Mouse (Mus musculus) CH12.LX (cell line): Measurements from ENCODE around the gene Msrb1.

Experiments used
- CTCF ChIP-seq, 2 experiments: IDR thresholded peaks in 1 of 2; conservative IDR thresholded peaks in 1 of 2; 2 replicates each; pipeline ENCODE4 v1.5.1; 2011 to 2012; ENCODE audit warnings: low read depth in 2 of 2, low read length in 2 of 2, improper control_type of control experiment in 1 of 2, inconsistent platforms in 1 of 2, mild to moderate bottlenecking in 1 of 2, moderate library complexity in 1 of 2
- EP300 ChIP-seq: IDR thresholded peaks from 2 replicates; pipeline ENCODE4 v1.6.1; 2011; ENCODE audit warnings: low read length, improper control_type of control experiment
- IRF4 ChIP-seq: IDR thresholded peaks from 2 replicates; pipeline ENCODE4 v1.6.1; 2014; ENCODE audit warnings: low read depth, mild to moderate bottlenecking, inconsistent platforms, low read length, improper control_type of control experiment
- JUND ChIP-seq: conservative IDR thresholded peaks from 2 replicates; pipeline ENCODE4 v1.6.1; 2011; ENCODE audit warnings: low read depth, low read length, improper control_type of control experiment
- MYC ChIP-seq: IDR thresholded peaks from 2 replicates; pipeline ENCODE4 v1.6.1; 2011; ENCODE audit warnings: low read depth, mild to moderate bottlenecking, improper control_type of control experiment, low read length
- PAX5 ChIP-seq: IDR thresholded peaks from 2 replicates; pipeline ENCODE4 v1.6.1; 2012; ENCODE audit warnings: low read length, inconsistent platforms, mixed read lengths
- POLR2A ChIP-seq: IDR thresholded peaks from 2 replicates; pipeline ENCODE4 v1.6.1; 2011; ENCODE audit warnings: low read depth, mild to moderate bottlenecking, improper control_type of control experiment, low read length
- ZMIZ1 ChIP-seq: IDR thresholded peaks from 2 replicates; pipeline ENCODE4 v1.6.1; 2012; ENCODE audit warnings: low read depth, mild to moderate bottlenecking, inconsistent platforms, low read length, improper control_type of control experiment

DNA sequence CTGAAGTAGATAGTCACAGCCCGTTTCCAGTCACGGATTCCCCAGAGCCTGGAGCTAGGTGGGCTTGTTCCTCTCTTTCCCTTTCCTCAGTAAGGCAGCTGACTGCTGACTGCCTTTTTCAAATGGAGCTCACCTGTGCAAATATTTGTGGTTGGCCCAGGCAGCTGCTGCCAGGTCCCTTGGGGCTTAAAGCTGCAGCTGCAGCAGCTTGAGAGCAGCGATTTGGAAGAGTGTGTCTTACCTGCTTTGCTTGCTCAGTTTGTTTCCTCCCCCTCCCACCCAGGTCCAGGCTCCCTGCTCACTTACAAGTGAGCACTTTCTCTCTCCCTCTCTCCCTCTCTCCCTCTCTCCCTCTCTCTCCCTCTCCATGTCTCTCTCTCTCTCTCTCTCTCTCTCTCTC is 32.7 kb downstream of the Msrb1 start:
- TF ChIP-seq EP300 (no peak), CTCF (conservative IDR thresholded peaks at IDR 0.05 in 1 of 2, IDR thresholded peaks at IDR 0.05 in 1 of 2; ENCODE audit: low read depth in 2 of 2, low read length in 2 of 2) (no peak), IRF4 (no peak), MYC (no peak), PAX5 (no peak), POLR2A (no peak), ZMIZ1 (no peak), JUND (no peak)
